Mouse (Mus musculus) forebrain, embryonic 14.5 days (tissue): ENCODE data around the gene Dcaf4. TPM values are rescaled to one million over a fixed set of nuclear protein-coding genes. Genes with fewer than 3 reads are reported as not detected.
A peak's percentile ranks its signal among the peaks of the same experiment; 100 is the strongest.

Source experiments
- ATAC-seq: fragments of 200-750 bp; cut with Nextera tagmentation; 2 replicates; pipeline ENCODE4 v1.8.0; 2017; ENCODE audit warnings: mild to moderate bottlenecking, moderate library complexity
- DNase-seq: peaks from one replicate; pipeline ENCODE4 v3.0.0-alpha.2; 2015; ENCODE audit warnings: low spot score
- H3K27ac ChIP-seq: fragments of 300-500 bp; sonication (generic); 2 replicates; pipeline ENCODE4 v1.5.1; 2014; ENCODE audit warnings: low read depth, mild to moderate bottlenecking, control low read depth, low read length, moderate library complexity
- H3K27me3 ChIP-seq: fragments of 300-500 bp; sonication (generic); replicated peaks from 2 replicates; pipeline ENCODE4 v1.6.1; 2014; ENCODE audit warnings: low read length, control low read depth, mixed read lengths; ENCODE audit not compliant: control insufficient read depth, insufficient read depth
- H3K36me3 ChIP-seq: fragments of 300-500 bp; sonication (generic); 2 replicates; pipeline ENCODE4 v1.6.1; 2014; ENCODE audit warnings: low read length, control low read depth; ENCODE audit not compliant: control insufficient read depth, insufficient read depth
- H3K4me1 ChIP-seq: fragments of 300-500 bp; sonication (generic); 2 replicates; pipeline ENCODE4 v1.6.1; 2014; ENCODE audit warnings: antibody characterized with exemption, low read length, control low read depth; ENCODE audit not compliant: control insufficient read depth, insufficient read depth
- H3K4me2 ChIP-seq: fragments of 300-500 bp; sonication (generic); 2 replicates; pipeline ENCODE4 v1.6.1; 2014; ENCODE audit warnings: mild to moderate bottlenecking, control low read depth, low read length
- H3K4me3 ChIP-seq: fragments of 300-500 bp; sonication (generic); 2 replicates; pipeline ENCODE4 v1.5.1; 2014; ENCODE audit warnings: low read depth, low read length, control low read depth
- H3K9ac ChIP-seq: fragments of 300-500 bp; sonication (generic); 2 replicates; pipeline ENCODE4 v1.6.1; 2014; ENCODE audit warnings: mild to moderate bottlenecking, low read length, control low read depth, moderate library complexity
- H3K9me3 ChIP-seq: fragments of 300-500 bp; sonication (generic); replicated peaks from 2 replicates; pipeline ENCODE4 v1.6.1; 2016; ENCODE audit warnings: low read length, control low read depth, mixed read lengths; ENCODE audit not compliant: control insufficient read depth
- WGBS: fragments of 180-500 bp; shearing (Covaris S2); extraction: QIAGEN DNeasy Blood & Tissue Kit; methylation state at CpG from one replicate; pipeline ENCODE4 v1.1.7; 2014; 5-methylcytosine and 5-hydroxymethylcytosine counted together
- polyA plus RNA-seq: library from polyadenylated mRNA; unstranded; fragments of >200 nt; fragmentation: Nextera tagmentation; extraction: Ambion mirVana; gene quantifications from 2 replicates; pipeline ENCODE4 v1.2.1, GENCODE M21; 2014

The Dcaf4 gene
- polyA plus RNA-seq, 1 experiment from 2014 or later: 41.9 TPM

- Histone ChIP-seq H3K27me3 (no peaks in the 10 kb centered on the region), H3K27ac (no peak overlapping the region), H3K4me3 (no peak overlapping the region), H3K4me2 (no peak overlapping the region), H3K4me1 (no peaks in the 10 kb centered on the region), H3K9me3 (no peaks in the 10 kb centered on the region), H3K9ac (no peak overlapping the region), H3K36me3 (no peaks in the 10 kb centered on the region)
- DNase-seq (peak; percentile 91), ATAC-seq (peak; percentile 54; the same call in 1 of the 2 replicates)
- 4% methylated on average over 9 of the region's 9 CpGs for WGBS
Measured at GRCm38 (mm10) chr12:83502190-83502589, 18.1 kb upstream of the Dcaf4 start.

GRCm38 (mm10) chr12:83506543-83506942, 13.7 kb upstream of the Dcaf4 start:
- DNase-seq: no peak
- Histone ChIP-seq H3K36me3 (no peaks in the 10 kb centered on the region), H3K27me3 (no peaks in the 10 kb centered on the region), H3K4me2 (no peak overlapping the region), H3K4me1 (no peaks in the 10 kb centered on the region), H3K4me3 (no peak overlapping the region), H3K9ac (no peak overlapping the region), H3K27ac (no peak overlapping the region), H3K9me3 (no peaks in the 10 kb centered on the region)
- WGBS: 80% methylated on average over 10 of the region's 10 CpGs
- ATAC-seq: no peak

- Histone ChIP-seq H3K4me1 (peaks cover 15% of the 10 kb centered on the region), H3K9me3 (no peaks in the 10 kb centered on the region), H3K27ac (no peak overlapping the region), H3K9ac (no peak overlapping the region), H3K4me2 (no peak overlapping the region), H3K4me3 (no peak overlapping the region), H3K27me3 (no peaks in the 10 kb centered on the region), H3K36me3 (no peaks in the 10 kb centered on the region)
- 84% methylated on average over 5 of the region's 5 CpGs for WGBS
- ATAC-seq (no peak), DNase-seq (no peak)
Measured at GRCm38 (mm10) chr12:83510586-83510985, 9.7 kb upstream of the Dcaf4 start.

GRCm38 (mm10) chr12:83512783-83513182, 7.5 kb upstream of the Dcaf4 start:
- H3K27ac ChIP-seq: peak overlapping the region; percentile 78
- H3K27me3 ChIP-seq: no peaks in the 10 kb centered on the region
- no peaks in the 10 kb centered on the region for H3K9me3 ChIP-seq
- no peaks in the 10 kb centered on the region for H3K36me3 ChIP-seq
- no peak overlapping the region for H3K4me3 ChIP-seq
- no peak overlapping the region for H3K9ac ChIP-seq
- H3K4me1 ChIP-seq: peaks cover 15% of the 10 kb centered on the region
- ATAC-seq (peak; percentile 79), DNase-seq (peak; percentile 80)
- 11% methylated on average over 4 of the region's 4 CpGs for WGBS
- no peak overlapping the region for H3K4me2 ChIP-seq

GRCm38 (mm10) chr12:83513185-83513584, 7.1 kb upstream of the Dcaf4 start:
- no peak overlapping the region for H3K9ac ChIP-seq
- no peak overlapping the region for H3K4me3 ChIP-seq
- DNase-seq (peak; percentile 88), ATAC-seq (peak; percentile 73)
- 9% methylated on average over 5 of the region's 5 CpGs for WGBS
- no peaks in the 10 kb centered on the region for H3K27me3 ChIP-seq
- no peaks in the 10 kb centered on the region for H3K9me3 ChIP-seq
- H3K27ac ChIP-seq: peak overlapping the region; percentile 78
- H3K4me1 ChIP-seq: peaks cover 15% of the 10 kb centered on the region
- H3K36me3 ChIP-seq: no peaks in the 10 kb centered on the region
- H3K4me2 ChIP-seq: no peak overlapping the region

GRCm38 (mm10) chr12:83514216-83514615, 6.0 kb upstream of the Dcaf4 start:
- H3K9ac ChIP-seq: no peak overlapping the region
- H3K36me3 ChIP-seq: no peaks in the 10 kb centered on the region
- no peaks in the 10 kb centered on the region for H3K9me3 ChIP-seq
- peak overlapping the region; percentile 3; the same call in 1 of the 2 replicates for H3K27ac ChIP-seq
- peak; percentile 76 for DNase-seq
- no peaks in the 10 kb centered on the region for H3K27me3 ChIP-seq
- 13% methylated on average over 4 of the region's 4 CpGs for WGBS
- H3K4me1 ChIP-seq: peaks cover 15% of the 10 kb centered on the region
- H3K4me3 ChIP-seq: no peak overlapping the region
- H3K4me2 ChIP-seq: no peak overlapping the region
- peak; percentile 43 for ATAC-seq

GRCm38 (mm10) chr12:83517580-83517979, 2.7 kb upstream of the Dcaf4 start:
- DNase-seq (no peak), ATAC-seq (no peak)
- Histone ChIP-seq H3K4me1 (peaks cover 20% of the 10 kb centered on the region), H3K36me3 (no peaks in the 10 kb centered on the region), H3K4me2 (no peak overlapping the region), H3K9me3 (no peaks in the 10 kb centered on the region), H3K4me3 (no peak overlapping the region), H3K27ac (no peak overlapping the region), H3K27me3 (no peaks in the 10 kb centered on the region), H3K9ac (no peak overlapping the region)
- WGBS: 93% methylated on average over 3 of the region's 3 CpGs

GRCm38 (mm10) chr12:83521083-83521482, 817 bp downstream of the Dcaf4 start:
- Histone ChIP-seq H3K27ac (no peak overlapping the region), H3K36me3 (no peaks in the 10 kb centered on the region; the same call in 1 of the 2 replicates), H3K9ac (peak overlapping the region; percentile 75), H3K4me3 (peak overlapping the region; percentile 65), H3K9me3 (no peaks in the 10 kb centered on the region), H3K4me1 (peaks cover 10% of the 10 kb centered on the region), H3K4me2 (peak overlapping the region; percentile 73), H3K27me3 (no peaks in the 10 kb centered on the region)
- no peak for ATAC-seq
- 47% methylated on average over 8 of the region's 8 CpGs for WGBS
- no peak for DNase-seq

GRCm38 (mm10) chr12:83523056-83523455, 2.8 kb downstream of the Dcaf4 start:
- ATAC-seq (no peak), DNase-seq (no peak)
- Histone ChIP-seq H3K4me2 (no peak overlapping the region), H3K27ac (no peak overlapping the region), H3K9me3 (no peaks in the 10 kb centered on the region), H3K4me1 (peaks cover 10% of the 10 kb centered on the region), H3K9ac (no peak overlapping the region), H3K27me3 (no peaks in the 10 kb centered on the region), H3K4me3 (no peak overlapping the region), H3K36me3 (peaks cover 10% of the 10 kb centered on the region)
- 87% methylated on average over 6 of the region's 6 CpGs for WGBS
